Mouse (Mus musculus) retina, postnatal 1 day (tissue): ENCODE data around the gene Olfr1443.
A peak's percentile ranks its signal among the peaks of the same experiment; 100 is the strongest.
"Not testable (repeated sequence)": the region's sequence is repeated elsewhere in the genome, so short reads cannot be mapped to it uniquely, and the experiment has no call there.

Experiments used
- DNase-seq: peaks from one replicate; pipeline ENCODE4 v3.0.0-alpha.2; 2012

The Olfr1443 gene

GRCm38 (mm10) chr19:12677812-12678211 is at the start of gene Olfr1443:
Olfr1443 (plus strand) TSS chr19:12678112.
- no peak for DNase-seq

GRCm38 (mm10) chr19:12633176-12633575 is 44.7 kb upstream of the Olfr1443 start, which contains the start of gene Glyat:
Glyat (plus strand) TSS chr19:12633308.
- DNase-seq, result no peak

DNA sequence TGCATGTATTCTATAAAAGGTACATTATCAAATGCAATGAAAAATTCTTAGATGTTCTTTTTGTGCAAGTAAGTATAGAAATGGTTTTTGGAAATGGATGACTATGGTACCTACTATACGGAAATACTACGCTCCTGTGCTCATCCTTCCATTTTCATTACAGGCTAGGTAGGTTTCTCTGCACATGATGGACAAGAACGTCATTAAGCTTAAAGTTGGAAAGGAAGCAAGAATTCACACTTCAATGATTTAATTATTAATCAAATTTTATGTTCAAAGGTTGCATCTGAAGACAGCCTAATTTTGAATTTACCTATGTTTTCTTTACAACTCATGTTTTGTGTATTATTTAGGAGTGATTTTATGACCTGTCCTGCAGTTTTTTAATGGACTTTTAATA is 43.7 kb upstream of the Olfr1443 start:
- DNase-seq, result no peak

- no peak for DNase-seq
Measured at GRCm38 (mm10) chr19:12634963-12635362, 42.9 kb upstream of the Olfr1443 start.

DNA sequence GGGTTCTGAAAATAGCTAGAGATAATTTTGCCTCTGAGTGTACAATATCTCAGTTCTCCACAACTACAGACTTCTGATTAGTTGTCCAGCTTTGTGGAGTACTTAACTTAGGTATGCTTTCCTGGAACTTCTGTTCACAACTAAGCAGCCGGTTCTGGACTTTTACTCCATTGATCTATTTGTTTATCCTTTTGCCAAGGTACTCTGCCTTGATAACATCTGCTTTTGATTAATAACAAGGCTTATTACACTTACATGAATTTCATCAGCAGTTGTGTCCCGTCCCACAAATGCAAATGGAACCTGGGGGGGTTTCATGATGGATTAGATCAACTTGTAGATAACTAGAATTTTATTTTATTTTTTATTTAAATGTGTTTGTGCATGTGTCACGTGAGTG is 41.0 kb upstream of the Olfr1443 start:
- no peak for DNase-seq

GRCm38 (mm10) chr19:12638049-12638448 is 39.9 kb upstream of the Olfr1443 start:
- DNase-seq, result no peak

DNA sequence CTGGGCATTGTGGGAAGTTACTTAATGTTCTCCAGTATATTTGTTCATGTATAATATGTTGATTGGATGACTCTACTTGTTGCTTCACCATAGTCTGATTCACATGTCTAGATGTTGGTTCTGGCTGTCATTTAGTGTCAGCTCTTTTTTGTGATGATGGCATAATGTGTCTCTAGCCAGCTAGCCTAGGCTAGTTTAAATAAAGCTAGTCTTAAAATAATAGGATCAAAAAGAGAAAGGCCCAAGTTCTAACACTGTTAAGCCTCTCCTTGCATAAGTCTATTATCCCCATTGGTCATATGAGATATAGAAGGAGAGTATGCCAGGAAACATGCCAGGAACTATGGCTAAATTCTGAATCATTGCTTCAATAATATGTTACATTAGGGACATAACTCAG is 28.4 kb upstream of the Olfr1443 start:
- no peak for DNase-seq

- DNase-seq, result no peak
Measured at GRCm38 (mm10) chr19:12666156-12666555, 11.8 kb upstream of the Olfr1443 start.

DNA sequence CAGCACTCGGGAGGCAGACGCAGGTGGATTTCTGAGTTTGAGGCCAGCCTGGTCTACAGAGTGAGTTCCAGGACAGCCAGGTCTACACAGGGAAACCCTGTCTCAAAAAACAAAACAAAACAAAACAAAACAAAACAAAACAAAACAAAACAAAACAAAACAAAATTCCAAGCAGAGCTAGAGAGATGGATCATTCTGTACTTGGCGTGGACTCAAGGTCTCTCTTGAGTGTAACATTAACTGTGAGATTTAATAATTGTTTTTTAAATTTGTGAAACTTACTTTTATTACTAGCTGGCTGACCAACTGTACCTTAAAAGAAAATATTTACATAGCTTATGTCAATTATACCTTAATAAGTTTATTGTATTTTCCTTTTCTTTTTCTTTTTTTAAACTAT is 9.3 kb upstream of the Olfr1443 start:
- not testable (repeated sequence) for DNase-seq

GRCm38 (mm10) chr19:12670139-12670538 is 7.8 kb upstream of the Olfr1443 start, which contains the start of gene Olfr1442:
Olfr1442 (plus strand) TSS chr19:12670439.
- no peak for DNase-seq

GRCm38 (mm10) chr19:12671051-12671450 is 6.9 kb upstream of the Olfr1443 start:
- no peak for DNase-seq

DNA sequence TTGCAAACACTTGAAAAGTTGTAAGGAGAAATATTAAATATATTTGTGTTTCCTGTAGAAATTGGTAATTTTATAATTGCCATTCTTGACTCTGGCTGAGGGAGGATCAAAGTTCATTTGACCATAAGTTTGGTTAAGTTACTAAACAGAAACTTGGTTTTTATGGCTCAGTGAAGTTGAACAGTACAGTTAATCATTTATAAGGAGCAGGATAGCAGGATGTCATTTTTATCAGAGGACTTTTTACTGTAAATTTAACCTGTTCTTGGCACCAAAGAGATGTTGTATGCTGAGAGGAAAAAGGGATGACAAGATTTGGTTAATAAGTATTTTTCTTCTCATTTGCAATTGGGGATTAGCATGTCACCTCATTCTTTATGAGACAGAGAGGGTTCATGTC is 6.7 kb downstream of the Olfr1443 start:
- no peak for DNase-seq

GRCm38 (mm10) chr19:12685231-12685630 is 7.3 kb downstream of the Olfr1443 start:
- DNase-seq, result no peak

GRCm38 (mm10) chr19:12695590-12695989 is 17.7 kb downstream of the Olfr1443 start, which contains the start of gene Keg1:
Keg1 (plus strand) TSS chr19:12695786.
- DNase-seq, result no peak

GRCm38 (mm10) chr19:12696221-12696620 is 18.3 kb downstream of the Olfr1443 start:
- no peak for DNase-seq

GRCm38 (mm10) chr19:12708458-12708857 is 30.5 kb downstream of the Olfr1443 start:
- DNase-seq, result no peak

- DNase-seq, result no peak
Measured at GRCm38 (mm10) chr19:12708986-12709385, 31.1 kb downstream of the Olfr1443 start.

DNA sequence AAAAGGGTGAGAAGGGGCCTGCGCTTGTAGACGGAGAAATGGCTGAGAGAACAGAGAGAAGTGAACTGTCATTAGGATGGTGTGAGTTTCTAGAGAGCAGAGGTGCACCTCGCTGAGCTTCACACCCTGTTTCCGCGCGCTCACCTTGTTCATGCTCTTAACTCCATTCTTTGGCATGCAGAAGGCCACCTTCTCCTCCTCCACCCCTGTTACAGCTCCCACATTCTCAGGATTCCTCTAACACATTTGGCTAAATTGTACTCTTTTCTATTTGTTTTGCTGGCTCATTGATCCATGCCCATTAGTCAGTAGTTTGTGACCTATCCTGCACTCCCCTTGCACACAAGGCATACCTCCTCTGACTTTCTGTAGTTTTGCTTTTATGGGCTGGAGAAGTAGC is 41.3 kb downstream of the Olfr1443 start:
- no peak for DNase-seq

GRCm38 (mm10) chr19:12720463-12720862 is 42.6 kb downstream of the Olfr1443 start:
- DNase-seq, result no peak

- not testable (repeated sequence) for DNase-seq
Measured at GRCm38 (mm10) chr19:12720919-12721318, 43.0 kb downstream of the Olfr1443 start.

- DNase-seq, result not testable (repeated sequence)
Measured at GRCm38 (mm10) chr19:12721596-12721995, 43.7 kb downstream of the Olfr1443 start.

DNA sequence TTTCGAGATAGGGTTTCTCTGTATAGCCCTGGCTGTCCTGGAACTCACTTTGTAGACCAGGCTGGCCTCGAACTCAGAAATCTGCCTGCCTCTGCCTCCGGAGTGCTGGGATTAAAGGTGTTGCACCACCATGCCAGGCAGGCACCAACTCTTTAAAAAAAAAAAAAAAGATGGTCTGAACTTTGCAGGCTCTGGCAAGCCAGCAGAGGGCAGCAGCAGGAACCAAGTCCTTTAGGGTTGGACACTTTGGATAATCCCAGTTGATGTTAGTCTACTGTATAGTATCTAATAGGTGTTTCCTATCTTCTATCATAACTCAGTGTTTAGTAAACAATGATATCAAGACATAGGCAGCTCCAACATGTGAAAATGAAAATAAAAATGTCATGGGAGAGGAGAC is 44.4 kb downstream of the Olfr1443 start:
- peak; percentile 4 for DNase-seq

DNA sequence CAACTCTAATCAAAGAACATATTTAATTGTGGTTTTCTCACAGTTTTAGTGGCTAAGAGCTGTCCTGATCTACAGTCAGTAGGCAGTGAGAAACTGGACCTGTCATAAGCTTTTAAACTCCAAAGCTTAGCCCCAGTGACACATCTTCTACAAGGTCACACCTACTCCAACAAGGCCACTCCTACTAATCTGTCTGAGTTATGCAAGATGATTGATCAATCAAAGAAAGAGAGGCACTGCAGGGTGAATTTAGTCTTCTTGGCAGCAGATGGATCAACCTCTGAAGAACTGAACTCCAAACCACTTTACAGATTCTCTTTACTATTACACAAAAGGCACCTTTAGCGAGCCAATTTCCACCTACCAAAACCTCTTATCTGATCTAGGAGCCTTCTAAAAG is 47.9 kb downstream of the Olfr1443 start:
- no peak for DNase-seq

GRCm38 (mm10) chr19:12731036-12731435 is 53.1 kb downstream of the Olfr1443 start:
- no peak for DNase-seq

DNA sequence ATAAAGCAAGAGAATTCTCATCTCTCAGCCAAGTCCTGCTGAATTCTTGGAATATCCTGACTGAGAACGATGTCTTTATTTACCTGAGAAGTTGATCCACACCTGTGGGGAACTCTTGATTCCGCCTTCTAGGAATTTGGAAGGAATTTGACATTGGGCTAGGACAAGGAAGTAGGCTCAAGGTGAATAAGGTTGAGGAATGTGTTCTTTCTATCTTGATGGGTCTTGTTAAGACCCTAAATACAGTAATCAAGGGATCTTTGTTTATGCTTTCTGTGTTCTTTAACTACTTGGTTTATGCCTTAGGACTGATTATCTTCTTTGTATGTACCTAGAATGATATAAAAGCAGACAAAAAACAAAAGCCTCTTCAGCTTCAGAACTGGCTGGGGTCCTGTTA is 54.0 kb downstream of the Olfr1443 start:
- no peak for DNase-seq
